Mouse (Mus musculus): ENCODE results near the gene Thrb.

Thrb gene

GRCm38 (mm10) chr14:17659686-17660328 lies at the start of gene Thrb:
Gene Thrb (plus strand): TSS chr14:17660261.
- no peak for DNase-seq (ENCODE audit: low spot score in 2 of 2)

- no peak for DNase-seq (ENCODE audit: low spot score in 2 of 2)
These were observed 38.4 kb upstream of the Thrb start for GRCm38 (mm10) chr14:17621671-17622070.

GRCm38 (mm10) chr14:17623936-17624335 lies 36.1 kb upstream of the Thrb start:
- no peak for DNase-seq (ENCODE audit: low spot score in 2 of 2)

GRCm38 (mm10) chr14:17629215-17629614 lies 30.8 kb upstream of the Thrb start:
- no peak for DNase-seq (ENCODE audit: low spot score in 2 of 2)

- peak; percentile 46 to 64 for DNase-seq (ENCODE audit: low spot score in 2 of 2)
These were observed 27.1 kb upstream of the Thrb start for GRCm38 (mm10) chr14:17632887-17633522.

- no peak for DNase-seq (ENCODE audit: low spot score in 2 of 2)
These were observed 23.1 kb upstream of the Thrb start for GRCm38 (mm10) chr14:17636971-17637370.

GRCm38 (mm10) chr14:17641770-17642169 lies 18.3 kb upstream of the Thrb start:
- no peak for DNase-seq (ENCODE audit: low spot score in 2 of 2)

- DNase-seq (ENCODE audit: low spot score in 2 of 2): no peak
These were observed 5.0 kb upstream of the Thrb start for GRCm38 (mm10) chr14:17655084-17655483.

- peak; percentile 75 to 82 for DNase-seq (ENCODE audit: low spot score in 2 of 2)
These were observed 1.0 kb upstream of the Thrb start for GRCm38 (mm10) chr14:17659031-17659430.

GRCm38 (mm10) chr14:17660329-17661099 lies 453 bp downstream of the Thrb start:
- DNase-seq (ENCODE audit: low spot score in 2 of 2): peak; percentile 69 to 77

- DNase-seq (ENCODE audit: low spot score in 2 of 2): no peak
These were observed 1.1 kb downstream of the Thrb start for GRCm38 (mm10) chr14:17661100-17661521.

- no peak for DNase-seq (ENCODE audit: low spot score in 2 of 2)
These were observed 2.0 kb downstream of the Thrb start for GRCm38 (mm10) chr14:17662087-17662486.

GRCm38 (mm10) chr14:17674335-17674734 lies 14.3 kb downstream of the Thrb start:
- DNase-seq (ENCODE audit: low spot score in 2 of 2): no peak

GRCm38 (mm10) chr14:17675214-17675613 lies 15.2 kb downstream of the Thrb start:
- no peak for DNase-seq (ENCODE audit: low spot score in 2 of 2)

- DNase-seq (ENCODE audit: low spot score in 2 of 2): no peak
These were observed 21.4 kb downstream of the Thrb start for GRCm38 (mm10) chr14:17681479-17681878.

GRCm38 (mm10) chr14:17684881-17685280 lies 24.8 kb downstream of the Thrb start:
- no peak for DNase-seq (ENCODE audit: low spot score in 2 of 2)

GRCm38 (mm10) chr14:17685491-17685890 lies 25.4 kb downstream of the Thrb start:
- no peak for DNase-seq (ENCODE audit: low spot score in 2 of 2)

GRCm38 (mm10) chr14:17686939-17687338 lies 26.9 kb downstream of the Thrb start:
- no peak for DNase-seq (ENCODE audit: low spot score in 2 of 2)

- DNase-seq (ENCODE audit: low spot score in 2 of 2): no peak
These were observed 31.2 kb downstream of the Thrb start for GRCm38 (mm10) chr14:17691246-17691645.

- DNase-seq (ENCODE audit: low spot score in 2 of 2): no peak
These were observed 35.5 kb downstream of the Thrb start for GRCm38 (mm10) chr14:17695526-17695925.

GRCm38 (mm10) chr14:17697920-17698632 lies 38.0 kb downstream of the Thrb start:
- DNase-seq (ENCODE audit: low spot score in 2 of 2): no peak

- DNase-seq (ENCODE audit: low spot score in 2 of 2): no peak
These were observed 40.2 kb downstream of the Thrb start for GRCm38 (mm10) chr14:17700228-17700627.

All from urinary bladder, postnatal 4 days (tissue).